Mouse (Mus musculus) liver, embryonic 12.5 days (tissue): ENCODE measurements around the gene Cngb1. TPM values are rescaled to one million over a fixed set of nuclear protein-coding genes. Genes with fewer than 3 reads are reported as not detected.
"Not testable (repeated sequence)": the region's sequence is repeated elsewhere in the genome, so short reads cannot be mapped to it uniquely, and the experiment has no call there.

Experiments used
- ATAC-seq: fragments of 200-750 bp; cut with Nextera tagmentation; 2 replicates; pipeline ENCODE4 v1.8.0; 2017; ENCODE audit warnings: moderate number of reproducible peaks, mild to moderate bottlenecking, moderate library complexity
- H3K27ac ChIP-seq: fragments of 300-500 bp; sonication (generic); 2 replicates; pipeline ENCODE4 v1.5.1; 2016; ENCODE audit warnings: mild to moderate bottlenecking
- H3K27me3 ChIP-seq: fragments of 300-500 bp; sonication (generic); replicated peaks from 2 replicates; pipeline ENCODE4 v1.6.1; 2016; ENCODE audit warnings: mild to moderate bottlenecking, moderate library complexity
- H3K36me3 ChIP-seq: fragments of 300-500 bp; sonication (generic); 2 replicates; pipeline ENCODE4 v1.6.1; 2016; ENCODE audit warnings: mild to moderate bottlenecking, moderate library complexity
- H3K4me1 ChIP-seq: fragments of 300-500 bp; sonication (generic); 2 replicates; pipeline ENCODE4 v1.6.1; 2016
- H3K4me2 ChIP-seq: fragments of 300-500 bp; sonication (generic); 2 replicates; pipeline ENCODE4 v1.6.1; 2016; ENCODE audit warnings: mild to moderate bottlenecking, moderate library complexity
- H3K4me3 ChIP-seq: fragments of 300-500 bp; sonication (generic); 2 replicates; pipeline ENCODE4 v1.5.1; 2016; ENCODE audit warnings: mild to moderate bottlenecking, moderate library complexity
- H3K9ac ChIP-seq: fragments of 300-500 bp; sonication (generic); 2 replicates; pipeline ENCODE4 v1.6.1; 2016; ENCODE audit warnings: mild to moderate bottlenecking, moderate library complexity
- H3K9me3 ChIP-seq: fragments of 300-500 bp; sonication (generic); replicated peaks from 2 replicates; pipeline ENCODE4 v1.6.1; 2016; ENCODE audit warnings: mild to moderate bottlenecking, moderate library complexity
- WGBS: fragments of 180-500 bp; shearing (Covaris S2); methylation state at CpG from one replicate; pipeline ENCODE4 v1.1.7; 2016; ENCODE audit not compliant: insufficient replicate concordance; 5-methylcytosine and 5-hydroxymethylcytosine counted together
- polyA plus RNA-seq: library from polyadenylated mRNA; unstranded; fragments of >200 nt; fragmentation: Nextera tagmentation; extraction: Ambion mirVana; gene quantifications from 2 replicates; pipeline ENCODE4 v1.2.1, GENCODE M21; 2016

Gene Cngb1
- polyA plus RNA-seq, 1 experiment from 2014 or later, result not detected

GRCm38 (mm10) chr8:95242099-95242825 lies 64.1 kb downstream of the Cngb1 start:
- ATAC-seq, result peak; percentile 59
- peaks cover 4% of the 10 kb centered on the region; the same call in 1 of the 2 replicates for H3K4me1 ChIP-seq

DNA sequence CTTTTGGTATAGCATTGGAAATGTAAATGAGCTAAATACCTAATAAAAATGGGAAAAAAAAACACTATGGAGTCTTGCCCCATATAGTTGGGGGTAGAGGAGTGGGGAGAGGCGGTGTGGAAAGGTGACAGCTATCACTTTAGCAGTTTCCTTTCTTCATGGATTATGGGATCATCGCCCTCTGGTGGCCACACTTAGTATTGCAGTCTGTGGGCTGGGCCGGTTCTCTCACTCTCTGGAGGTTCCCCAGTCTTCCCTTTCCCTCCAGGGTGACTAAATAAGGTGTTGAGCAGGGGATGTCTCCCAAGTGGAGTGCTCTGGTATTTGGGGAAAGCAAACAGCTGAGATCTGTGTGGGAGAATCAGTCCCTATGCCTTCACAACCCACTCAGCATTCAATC lies 70.7 kb downstream of the Cngb1 start:
- Histone ChIP-seq H3K4me3 (no peak overlapping the region), H3K4me1 (0 out of 2 replicates have a peak, but pooled peaks cover 5% of the 10 kb centered on the region), H3K27me3 (no peaks in the 10 kb centered on the region), H3K27ac (no peak overlapping the region), H3K36me3 (no peaks in the 10 kb centered on the region), H3K9me3 (0 out of 2 replicates have a peak, but pooled peaks cover 6% of the 10 kb centered on the region), H3K9ac (no peak overlapping the region), H3K4me2 (no peak overlapping the region)
- no peak for ATAC-seq
- WGBS, result 3% methylated on average over 3 of the region's 3 CpGs

More at GRCm38 (mm10) chr8:95242099-95242825, 64.1 kb downstream of the Cngb1 start:
- H3K4me2 ChIP-seq, result no peak overlapping the region
- H3K4me3 ChIP-seq, result no peak overlapping the region
- no peak overlapping the region for H3K27ac ChIP-seq
- no peaks in the 10 kb centered on the region; the same call in 1 of the 2 replicates for H3K27me3 ChIP-seq
- 69% methylated on average over 26 of the region's 26 CpGs for WGBS
- H3K9me3 ChIP-seq, result no peaks in the 10 kb centered on the region
- H3K36me3 ChIP-seq, result no peaks in the 10 kb centered on the region
- H3K9ac ChIP-seq, result no peak overlapping the region

DNA sequence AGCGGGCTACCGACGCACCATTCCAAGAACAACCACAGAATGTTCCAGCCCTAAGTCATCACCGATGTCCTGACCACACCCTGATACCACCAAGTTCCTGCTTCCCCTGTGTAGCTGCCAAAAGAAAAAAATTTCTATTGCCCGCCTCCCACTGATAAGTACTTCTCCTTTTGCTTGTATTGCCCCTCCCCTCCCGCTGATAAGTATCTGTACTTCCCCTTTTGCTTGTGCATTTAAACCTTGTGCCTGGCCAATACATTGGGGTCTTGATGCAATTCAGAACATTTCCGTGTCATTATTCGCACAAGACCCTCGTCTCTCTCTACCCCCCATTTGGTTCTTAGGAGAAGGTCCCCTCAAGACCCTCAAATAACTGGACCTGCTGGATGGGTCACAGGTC lies 76.3 kb downstream of the Cngb1 start:
- H3K4me2 ChIP-seq, H3K27me3 ChIP-seq, H3K4me3 ChIP-seq, H3K4me1 ChIP-seq, H3K36me3 ChIP-seq, ATAC-seq, H3K9me3 ChIP-seq, H3K27ac ChIP-seq, H3K9ac ChIP-seq: not testable (repeated sequence)
- 71% methylated on average over 9 of the region's 9 CpGs for WGBS

DNA sequence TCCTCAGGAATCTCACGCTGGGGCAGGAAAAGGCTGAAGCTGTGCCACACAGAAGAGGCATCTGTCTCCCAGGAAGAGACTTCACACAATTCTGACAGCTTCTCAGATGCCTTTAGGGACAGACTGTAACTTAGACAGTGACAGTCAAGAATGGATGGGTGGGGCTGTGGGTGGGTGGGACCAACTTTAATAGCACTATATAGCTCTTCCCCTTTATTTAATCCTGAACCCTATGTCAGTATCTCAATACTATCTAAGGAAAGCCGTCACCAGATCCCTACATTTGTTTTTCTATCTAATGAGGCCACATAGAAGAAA lies 79.3 kb downstream of the Cngb1 start:
- Histone ChIP-seq H3K27ac (no peak overlapping the region), H3K4me2 (no peak overlapping the region), H3K9ac (no peak overlapping the region), H3K4me1 (no peaks in the 10 kb centered on the region), H3K36me3 (no peaks in the 10 kb centered on the region), H3K27me3 (no peaks in the 10 kb centered on the region), H3K4me3 (no peak overlapping the region), H3K9me3 (no peaks in the 10 kb centered on the region)
- WGBS, result 36% methylated on average over 2 of the region's 2 CpGs
- ATAC-seq, result no peak

GRCm38 (mm10) chr8:95226251-95227150 lies 79.9 kb downstream of the Cngb1 start:
- Histone ChIP-seq H3K27me3 (no peaks in the 10 kb centered on the region), H3K36me3 (no peaks in the 10 kb centered on the region), H3K27ac (no peak overlapping the region), H3K9ac (no peak overlapping the region), H3K4me2 (no peak overlapping the region), H3K9me3 (no peaks in the 10 kb centered on the region), H3K4me1 (no peaks in the 10 kb centered on the region), H3K4me3 (no peak overlapping the region)
- 50% methylated on average over 7 of the region's 7 CpGs for WGBS
- no peak for ATAC-seq

GRCm38 (mm10) chr8:95223969-95224368 lies 82.4 kb downstream of the Cngb1 start:
- H3K4me1 ChIP-seq, result no peaks in the 10 kb centered on the region
- H3K4me3 ChIP-seq, result no peak overlapping the region
- no peak overlapping the region for H3K4me2 ChIP-seq
- H3K36me3 ChIP-seq, result no peaks in the 10 kb centered on the region
- H3K27ac ChIP-seq, result no peak overlapping the region
- H3K9ac ChIP-seq, result no peak overlapping the region
- WGBS, result 77% methylated on average over 5 of the region's 5 CpGs
- H3K27me3 ChIP-seq, result no peaks in the 10 kb centered on the region
- no peak for ATAC-seq
- H3K9me3 ChIP-seq, result no peaks in the 10 kb centered on the region

DNA sequence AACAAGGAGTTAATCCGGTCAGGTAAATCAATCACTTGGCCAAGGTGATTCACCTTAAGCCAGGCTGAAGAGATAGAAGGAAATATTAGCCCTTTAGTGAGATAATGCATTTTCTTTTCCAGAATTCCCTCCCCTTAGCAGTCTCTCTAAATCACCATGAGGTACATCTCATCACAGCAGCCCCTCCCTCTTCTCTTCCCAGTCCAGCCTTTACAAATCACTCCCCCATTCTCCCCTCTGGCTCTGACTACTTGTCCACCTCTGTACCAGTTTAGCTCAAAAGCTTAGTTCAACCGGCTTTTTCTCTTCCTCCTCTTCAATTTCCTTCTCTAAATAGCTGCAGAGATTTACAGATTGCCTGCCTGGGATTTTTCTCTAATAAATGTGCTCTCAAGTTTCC lies 85.3 kb downstream of the Cngb1 start:
- 16% methylated on average over 2 of the region's 2 CpGs for WGBS
- Histone ChIP-seq H3K27ac (no peak overlapping the region), H3K4me3 (no peak overlapping the region), H3K27me3 (no peaks in the 10 kb centered on the region), H3K4me1 (no peaks in the 10 kb centered on the region), H3K9ac (no peak overlapping the region), H3K9me3 (no peaks in the 10 kb centered on the region), H3K4me2 (no peak overlapping the region), H3K36me3 (no peaks in the 10 kb centered on the region)
- no peak for ATAC-seq

GRCm38 (mm10) chr8:95220571-95220998 lies 85.8 kb downstream of the Cngb1 start:
- 43% methylated on average over 7 of the region's 7 CpGs for WGBS
- Histone ChIP-seq H3K27ac (no peak overlapping the region), H3K9ac (no peak overlapping the region), H3K27me3 (no peaks in the 10 kb centered on the region), H3K4me2 (no peak overlapping the region), H3K36me3 (no peaks in the 10 kb centered on the region), H3K4me1 (no peaks in the 10 kb centered on the region), H3K9me3 (no peaks in the 10 kb centered on the region), H3K4me3 (no peak overlapping the region)
- ATAC-seq, result no peak

DNA sequence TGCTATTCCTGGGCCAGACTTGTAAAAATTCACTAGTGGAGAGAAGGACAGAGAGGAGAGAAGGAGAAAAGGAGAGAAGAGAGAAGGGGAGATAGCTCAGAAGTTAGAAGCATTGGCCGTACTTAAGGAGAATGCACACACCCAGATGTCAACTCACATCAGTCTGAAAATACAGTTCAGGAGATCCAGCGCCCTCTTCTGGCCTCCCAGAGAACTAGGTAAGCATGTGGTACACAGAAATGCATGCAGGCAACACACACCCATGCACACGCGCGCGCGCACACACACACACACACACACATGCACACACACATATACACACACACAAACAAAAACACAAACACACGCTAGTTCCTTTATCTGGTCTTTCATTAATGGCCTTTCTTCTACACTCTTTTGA lies 86.8 kb downstream of the Cngb1 start:
- no peak for ATAC-seq
- H3K4me2 ChIP-seq, result no peak overlapping the region
- H3K27ac ChIP-seq, result no peak overlapping the region
- H3K9ac ChIP-seq, result no peak overlapping the region
- no peak overlapping the region for H3K4me3 ChIP-seq
- no peaks in the 10 kb centered on the region for H3K27me3 ChIP-seq
- H3K36me3 ChIP-seq, result no peaks in the 10 kb centered on the region
- H3K4me1 ChIP-seq, result no peaks in the 10 kb centered on the region
- 81% methylated on average over 8 of the region's 8 CpGs for WGBS
- H3K9me3 ChIP-seq, result no peaks in the 10 kb centered on the region

DNA sequence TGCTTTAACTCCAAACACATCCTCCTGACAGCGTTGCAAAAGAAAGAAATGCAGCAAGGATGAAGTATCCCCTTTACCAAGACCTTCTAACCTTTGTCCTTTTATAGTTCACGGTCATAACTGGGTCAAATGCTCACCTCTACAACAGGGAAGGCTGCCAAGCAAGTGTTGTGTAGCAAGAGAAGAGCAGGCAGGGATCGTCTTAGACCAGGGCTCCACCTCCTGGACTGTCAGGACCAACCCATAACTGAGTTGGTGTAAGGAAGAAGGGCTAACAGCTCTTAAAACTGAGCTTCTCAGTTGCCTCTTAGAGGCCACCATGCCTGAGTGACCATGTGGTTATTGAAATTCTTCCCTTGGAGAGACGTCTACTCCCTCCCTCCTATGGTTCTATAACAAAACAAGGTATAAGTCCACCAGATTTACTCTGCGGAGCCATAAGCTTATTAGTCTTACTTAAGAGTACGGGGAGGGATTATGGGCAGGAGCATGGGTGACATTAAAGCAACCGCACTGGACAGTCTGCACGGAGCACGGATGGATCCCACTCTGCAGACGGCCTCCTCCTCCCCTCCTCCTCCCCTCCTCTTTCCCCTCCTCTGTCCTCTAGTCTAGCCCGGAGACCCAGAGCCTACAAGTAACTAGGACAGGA lies 90.5 kb downstream of the Cngb1 start:
- Histone ChIP-seq H3K4me3 (no peak overlapping the region), H3K9me3 (no peaks in the 10 kb centered on the region), H3K4me1 (no peaks in the 10 kb centered on the region), H3K27ac (no peak overlapping the region), H3K27me3 (no peaks in the 10 kb centered on the region), H3K9ac (no peak overlapping the region), H3K36me3 (no peaks in the 10 kb centered on the region), H3K4me2 (no peak overlapping the region)
- 66% methylated on average over 11 of the region's 11 CpGs for WGBS
- no peak for ATAC-seq

DNA sequence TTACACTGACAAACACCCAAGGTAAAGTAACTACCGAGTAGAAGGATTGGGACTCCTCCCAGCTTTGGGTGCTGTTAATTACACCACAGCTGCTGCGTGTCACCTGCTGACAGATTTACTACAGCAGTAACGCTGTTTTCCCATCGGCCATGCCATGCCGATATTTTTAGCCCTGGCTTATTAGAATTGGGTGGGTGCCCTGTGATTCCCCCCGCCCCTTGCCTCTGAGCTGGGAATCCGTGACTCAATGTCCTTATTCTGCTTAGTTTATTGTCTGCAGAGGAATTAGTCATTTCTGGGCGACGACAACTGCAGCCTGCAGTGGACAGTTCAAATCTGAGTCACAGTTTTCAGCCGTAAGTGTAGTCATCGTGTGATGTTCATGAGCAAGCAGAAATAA lies 96.5 kb downstream of the Cngb1 start:
- no peak for ATAC-seq
- Histone ChIP-seq H3K4me2 (no peak overlapping the region), H3K4me3 (no peak overlapping the region), H3K27me3 (no peaks in the 10 kb centered on the region), H3K9me3 (no peaks in the 10 kb centered on the region), H3K36me3 (no peaks in the 10 kb centered on the region), H3K27ac (no peak overlapping the region), H3K9ac (no peak overlapping the region), H3K4me1 (no peaks in the 10 kb centered on the region)
- 57% methylated on average over 11 of the region's 11 CpGs for WGBS

DNA sequence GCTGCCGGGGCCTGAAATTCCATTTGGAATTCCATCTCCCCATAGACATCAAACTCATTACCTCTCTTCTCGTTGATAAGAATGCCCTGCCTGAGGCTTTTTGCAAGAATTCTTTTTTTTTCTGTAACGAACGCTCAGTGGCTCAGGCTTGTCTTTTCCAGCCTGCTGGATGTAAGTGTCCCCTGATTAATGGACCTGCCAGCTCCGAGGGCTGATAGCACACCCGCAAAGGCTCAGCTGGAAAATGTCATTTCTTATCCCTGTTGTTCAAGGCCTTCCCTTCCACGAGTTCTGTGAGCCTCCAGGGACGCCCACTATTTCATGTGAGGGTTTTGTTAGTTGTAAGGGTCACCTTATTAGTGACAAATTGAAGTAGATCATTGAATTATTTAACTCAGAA lies 100.4 kb downstream of the Cngb1 start:
- H3K9ac ChIP-seq, result no peak overlapping the region
- no peaks in the 10 kb centered on the region for H3K36me3 ChIP-seq
- no peak for ATAC-seq
- no peaks in the 10 kb centered on the region for H3K4me1 ChIP-seq
- no peak overlapping the region for H3K4me2 ChIP-seq
- no peak overlapping the region for H3K27ac ChIP-seq
- H3K9me3 ChIP-seq, result no peaks in the 10 kb centered on the region
- 46% methylated on average over 8 of the region's 8 CpGs for WGBS
- H3K27me3 ChIP-seq, result no peaks in the 10 kb centered on the region
- no peak overlapping the region for H3K4me3 ChIP-seq
